Mouse (Mus musculus) embryonic facial prominence, embryonic 14.5 days (tissue): ENCODE measurements at regions not wholly inside any gene's neighbourhood (a gene's known extent, or its start where the extent isn't known, plus 50 kb on each side); places are given as distances from the start of the nearest gene placed in this dataset.
"Not testable (repeated sequence)": the region's sequence is repeated elsewhere in the genome, so short reads cannot be mapped to it uniquely, and the experiment has no call there.

ENCODE experiments used
- ATAC-seq: fragments of 200-750 bp; cut with Nextera tagmentation; 2 replicates; pipeline ENCODE4 v1.8.0; 2017; ENCODE audit warnings: low read depth, moderate number of reproducible peaks, moderate TSS enrichment
- DNase-seq: peaks from one replicate; pipeline ENCODE4 v3.0.0-alpha.2; 2015; ENCODE audit warnings: low spot score
- H3K27ac ChIP-seq: fragments of 300-500 bp; sonication (generic); replicated peaks from 2 replicates; pipeline ENCODE4 v1.5.1; 2014; ENCODE audit warnings: low read depth, mild to moderate bottlenecking, low read length, moderate library complexity
- H3K27me3 ChIP-seq: fragments of 300-500 bp; sonication (generic); replicated peaks from 2 replicates; pipeline ENCODE4 v1.6.1; 2014; ENCODE audit warnings: low read length; ENCODE audit not compliant: control insufficient read depth, insufficient read depth
- H3K36me3 ChIP-seq: fragments of 300-500 bp; sonication (generic); 2 replicates; pipeline ENCODE4 v1.6.1; 2014; ENCODE audit warnings: low read length, mixed read lengths; ENCODE audit not compliant: control insufficient read depth, insufficient read depth
- H3K4me1 ChIP-seq: fragments of 300-500 bp; sonication (generic); 2 replicates; pipeline ENCODE4 v1.6.1; 2014; ENCODE audit warnings: antibody characterized with exemption, low read length; ENCODE audit not compliant: control insufficient read depth, insufficient read depth
- H3K4me2 ChIP-seq: fragments of 300-500 bp; sonication (generic); 2 replicates; pipeline ENCODE4 v1.6.1; 2014; ENCODE audit warnings: low read depth, mild to moderate bottlenecking, low read length, moderate library complexity, mixed read lengths
- H3K4me3 ChIP-seq: fragments of 300-500 bp; sonication (generic); 2 replicates; pipeline ENCODE4 v1.5.1; 2014; ENCODE audit warnings: low read depth, mild to moderate bottlenecking, low read length
- H3K9ac ChIP-seq: fragments of 300-500 bp; sonication (generic); 2 replicates; pipeline ENCODE4 v1.6.1; 2014; ENCODE audit warnings: low read depth, mild to moderate bottlenecking, low read length, moderate library complexity, mixed read lengths
- H3K9me3 ChIP-seq: fragments of 300-500 bp; sonication (generic); 2 replicates; pipeline ENCODE4 v1.6.1; 2016; ENCODE audit warnings: low read length; ENCODE audit not compliant: control insufficient read depth
- WGBS: fragments of 180-500 bp; shearing (Covaris S2); extraction: QIAGEN DNeasy Blood & Tissue Kit; methylation state at CpG from one replicate; pipeline ENCODE4 v1.1.7; 2014; 5-methylcytosine and 5-hydroxymethylcytosine counted together

DNA sequence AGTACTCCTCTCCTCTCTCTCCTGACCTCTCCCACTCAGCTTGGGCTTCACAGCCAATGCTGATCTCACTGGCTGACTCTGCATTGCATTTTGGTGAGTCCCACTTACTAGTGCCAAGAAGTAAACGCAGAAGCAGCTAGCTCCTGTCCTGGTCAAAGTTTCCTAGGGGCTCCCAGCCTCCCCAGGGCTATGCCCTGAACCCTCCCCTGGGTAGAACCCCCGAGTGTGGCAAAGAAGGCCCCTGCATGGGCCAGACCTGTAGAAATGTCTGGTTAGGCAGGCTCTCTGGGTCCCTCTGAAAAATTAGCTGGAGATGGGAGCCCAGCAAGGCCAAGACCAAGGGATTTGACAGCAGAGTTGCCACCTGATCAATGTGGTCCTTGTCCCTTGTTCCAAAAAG lies 454.3 kb downstream of the Gm10330 start:
- not testable (repeated sequence) for DNase-seq, H3K9me3 ChIP-seq
- 67% methylated on average over 1 of the region's 2 CpGs for WGBS

DNA sequence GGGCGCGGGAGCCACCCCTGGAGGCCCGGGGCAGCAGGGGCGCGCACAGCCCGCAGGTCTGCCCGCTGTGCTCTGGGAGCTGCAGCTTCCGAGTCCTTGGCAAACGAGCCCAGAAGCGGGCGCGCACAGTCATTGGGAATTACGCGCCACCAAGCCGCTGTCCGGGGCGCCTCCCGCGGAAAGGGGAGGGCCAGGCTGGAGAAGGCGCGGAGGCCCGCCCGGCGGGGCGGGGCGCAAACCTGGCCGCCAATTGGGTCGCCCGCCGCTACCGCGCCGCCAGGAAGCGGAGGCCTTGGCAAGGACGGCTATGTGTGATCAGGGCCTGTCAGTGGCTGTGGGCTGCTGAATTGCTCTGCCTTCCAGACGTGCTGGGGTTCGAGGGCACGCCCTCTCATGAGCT lies 464.9 kb downstream of the Gm10330 start:
- H3K4me1 ChIP-seq, H3K27ac ChIP-seq, H3K36me3 ChIP-seq, H3K9me3 ChIP-seq, H3K27me3 ChIP-seq: not testable (repeated sequence)
- 0 out of 2 replicates have a peak, but pooled peaks have one; percentile 70 for ATAC-seq
- Histone ChIP-seq H3K9ac (peak overlapping the region; percentile 40; the same call in 1 of the 2 replicates), H3K4me3 (peak overlapping the region; percentile 35), H3K4me2 (peak overlapping the region; percentile 39)
- peak; percentile 51 for DNase-seq
- 0% methylated on average over 1 of the region's 38 CpGs for WGBS

More for the DNA sequence above, 454.3 kb downstream of the Gm10330 start:
- not testable (repeated sequence) for H3K9ac ChIP-seq, H3K27me3 ChIP-seq, H3K4me1 ChIP-seq, H3K4me3 ChIP-seq, H3K36me3 ChIP-seq, H3K27ac ChIP-seq, ATAC-seq, H3K4me2 ChIP-seq
